Mouse (Mus musculus) cerebellum, adult 18-20 months (tissue): ENCODE results near the gene Gm49388.

Experiments
- DNase-seq, 2 experiments: peaks; one replicate each; pipeline ENCODE4 v3.0.0; 2021

Gene Gm49388

GRCm38 (mm10) chr7:127785308-127785707, at the start of gene Gm49388:
TSS of gene Gm49388 (plus strand) at chr7:127785608.
- DNase-seq: no peak

GRCm38 (mm10) chr7:127744366-127745045, 40.9 kb upstream of the Gm49388 start, which contains the start of gene Fbxl19:
TSS of gene Fbxl19 (plus strand) at chr7:127744543.
- DNase-seq: peak; percentile 82 to 84

GRCm38 (mm10) chr7:127745251-127745651, 40.2 kb upstream of the Gm49388 start:
- DNase-seq: peak; percentile 89 to 98

GRCm38 (mm10) chr7:127745652-127746493, 39.5 kb upstream of the Gm49388 start:
- DNase-seq: peak; percentile 94 to 100

GRCm38 (mm10) chr7:127746494-127747491, 38.6 kb upstream of the Gm49388 start:
- peak; percentile 46 to 67 for DNase-seq

GRCm38 (mm10) chr7:127747559-127748234, 37.7 kb upstream of the Gm49388 start:
- DNase-seq: no peak

- no peak for DNase-seq
These were observed 37.2 kb upstream of the Gm49388 start for GRCm38 (mm10) chr7:127748235-127748560.

- peak in 1 of 2 experiments; percentile 70 for DNase-seq
These were observed 35.0 kb upstream of the Gm49388 start for GRCm38 (mm10) chr7:127750131-127751127.

- DNase-seq: no peak
These were observed 33.8 kb upstream of the Gm49388 start for GRCm38 (mm10) chr7:127751619-127752018.

- DNase-seq: no peak
These were observed 33.3 kb upstream of the Gm49388 start for GRCm38 (mm10) chr7:127752069-127752468.

- no peak for DNase-seq
These were observed 32.2 kb upstream of the Gm49388 start for GRCm38 (mm10) chr7:127753158-127753557.

GRCm38 (mm10) chr7:127753741-127754140, 31.7 kb upstream of the Gm49388 start:
- DNase-seq: no peak

- DNase-seq: no peak
These were observed 25.7 kb upstream of the Gm49388 start for GRCm38 (mm10) chr7:127759716-127760115.

GRCm38 (mm10) chr7:127760478-127760877, 24.9 kb upstream of the Gm49388 start:
- no peak for DNase-seq

- DNase-seq: peak; percentile 75 to 82
These were observed 24.4 kb upstream of the Gm49388 start for GRCm38 (mm10) chr7:127761026-127761425.

GRCm38 (mm10) chr7:127763642-127764041, 21.8 kb upstream of the Gm49388 start:
- no peak for DNase-seq

GRCm38 (mm10) chr7:127765756-127766155, 19.7 kb upstream of the Gm49388 start:
- DNase-seq: no peak

GRCm38 (mm10) chr7:127766851-127767609, 18.4 kb upstream of the Gm49388 start:
- no peak for DNase-seq

GRCm38 (mm10) chr7:127767671-127768345, 17.6 kb upstream of the Gm49388 start:
- no peak for DNase-seq
